Mouse (Mus musculus): ENCODE results near the gene Lhx5. TPM values are rescaled to one million over a fixed set of nuclear protein-coding genes. Genes with fewer than 3 reads are reported as not detected.

Lhx5 gene
- polyA plus RNA-seq, 1 experiment from 2014 or later, result not detected

DNA sequence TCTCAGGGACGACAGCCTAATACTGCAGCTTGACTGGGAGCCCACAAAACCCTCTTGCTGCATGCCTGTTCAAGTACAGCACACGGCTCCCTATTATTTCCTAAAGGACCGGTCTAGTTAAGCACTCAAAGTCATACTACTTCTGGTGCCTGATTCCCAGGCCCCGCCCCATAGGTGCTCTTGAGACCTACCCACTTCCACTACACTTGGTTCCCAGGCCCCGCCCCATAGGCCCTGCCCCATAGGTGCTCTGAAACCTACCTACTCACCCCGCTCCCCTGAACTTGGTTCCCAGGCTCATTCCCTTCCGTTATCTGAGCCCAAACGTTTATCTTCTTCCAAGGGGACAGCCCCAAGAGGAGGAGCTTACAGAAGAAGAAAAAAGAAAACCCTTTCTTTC lies 56.3 kb downstream of the Lhx5 start:
- Histone ChIP-seq H3K27me3 (replicated peaks; ENCODE audit: control insufficient read depth, insufficient read depth, low read length) (no peaks in the 10 kb centered on the region), H3K9me3 (ENCODE audit: control insufficient read depth, low read length) (no peaks in the 10 kb centered on the region), H3K9ac (ENCODE audit: low read depth, low read length) (no peak overlapping the region), H3K4me3 (ENCODE audit: low read length) (no peak overlapping the region), H3K4me1 (ENCODE audit: control insufficient read depth, insufficient read depth, low read length) (no peaks in the 10 kb centered on the region), H3K27ac (ENCODE audit: low read length) (no peak overlapping the region), H3K36me3 (ENCODE audit: control insufficient read depth, insufficient read depth, low read length) (peaks cover 13% of the 10 kb centered on the region), H3K4me2 (ENCODE audit: low read depth, low read length) (no peak overlapping the region)
- no peak for ATAC-seq
- WGBS, result 79% methylated on average over 8 of the region's 8 CpGs

DNA sequence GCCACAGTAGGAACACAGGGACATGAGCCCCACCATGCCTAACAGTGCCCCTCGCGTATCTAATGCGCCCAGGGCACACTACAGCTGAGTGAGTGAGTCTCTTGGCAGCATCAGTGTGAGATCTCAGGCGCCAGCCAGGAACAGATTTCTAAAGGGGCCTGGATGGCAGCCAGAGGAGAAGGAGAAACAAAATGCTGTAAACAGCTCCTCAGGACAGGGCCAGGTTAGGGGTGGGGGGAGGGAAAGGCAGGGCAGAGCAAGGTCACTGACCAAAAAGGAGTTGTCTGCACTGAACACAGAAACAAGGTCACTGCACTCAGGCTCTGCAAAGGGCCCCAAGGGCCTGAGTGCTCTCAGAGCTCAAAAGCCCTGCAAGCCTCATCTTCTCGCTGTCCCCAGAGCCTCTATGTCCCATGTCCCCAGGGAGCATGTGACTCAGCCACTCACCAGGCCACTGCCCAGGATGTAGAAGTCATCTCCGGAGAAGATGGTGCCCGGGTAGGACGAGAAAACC lies 59.2 kb downstream of the Lhx5 start:
- Histone ChIP-seq H3K27me3 (replicated peaks; ENCODE audit: control insufficient read depth, insufficient read depth, low read length) (no peaks in the 10 kb centered on the region), H3K27ac (ENCODE audit: low read length) (no peak overlapping the region), H3K9me3 (ENCODE audit: control insufficient read depth, low read length) (no peaks in the 10 kb centered on the region), H3K4me3 (ENCODE audit: low read length) (no peak overlapping the region), H3K4me2 (ENCODE audit: low read depth, low read length) (no peak overlapping the region), H3K4me1 (ENCODE audit: control insufficient read depth, insufficient read depth, low read length) (no peaks in the 10 kb centered on the region), H3K9ac (ENCODE audit: low read depth, low read length) (no peak overlapping the region), H3K36me3 (ENCODE audit: control insufficient read depth, insufficient read depth, low read length) (peaks cover 10% of the 10 kb centered on the region; the same call in 1 of the 2 replicates)
- WGBS, result 73% methylated on average over 8 of the region's 8 CpGs
- no peak for ATAC-seq

Other genes with a start within 250 kb of the Lhx5 start
- gene Sdsl, start 41.1 kb downstream of the Lhx5 start, polyA plus RNA-seq (2015; fragmentation: Nextera tagmentation; extraction: Ambion mirVana), result 19.9 and 20.2 TPM in 2 replicates
- 0.18 and 0.37 TPM in 2 replicates for gene Sds, start 44.8 kb downstream of the Lhx5 start, polyA plus RNA-seq (2015; fragmentation: Nextera tagmentation; extraction: Ambion mirVana)
- 43.9 and 46.9 TPM in 2 replicates for gene Plbd2, start 71.9 kb downstream of the Lhx5 start, polyA plus RNA-seq (2015; fragmentation: Nextera tagmentation; extraction: Ambion mirVana)
- gene Slc8b1, start 79.5 kb downstream of the Lhx5 start, polyA plus RNA-seq (2015; fragmentation: Nextera tagmentation; extraction: Ambion mirVana), result 6.9 and 7.6 TPM in 2 replicates
- gene Tpcn1, start 157.0 kb downstream of the Lhx5 start, polyA plus RNA-seq (2015; fragmentation: Nextera tagmentation; extraction: Ambion mirVana), result 21.4 and 23.9 TPM in 2 replicates
- gene Iqcd, start 157.3 kb downstream of the Lhx5 start, polyA plus RNA-seq (2015; fragmentation: Nextera tagmentation; extraction: Ambion mirVana), result 0.17 and 0.27 TPM in 2 replicates
- gene Rita1, start 180.9 kb downstream of the Lhx5 start, polyA plus RNA-seq (2015; fragmentation: Nextera tagmentation; extraction: Ambion mirVana), result 12.7 and 12.8 TPM in 2 replicates
- 50.8 and 51.4 TPM in 2 replicates for gene Ddx54, start 181.0 kb downstream of the Lhx5 start, polyA plus RNA-seq (2015; fragmentation: Nextera tagmentation; extraction: Ambion mirVana)
- gene Cfap73, start 202.5 kb downstream of the Lhx5 start, polyA plus RNA-seq (2015; fragmentation: Nextera tagmentation; extraction: Ambion mirVana), result 0.24 TPM in 1 of 2 replicates, not detected in the other
- 1.8 and 1.9 TPM in 2 replicates for gene Rasal1, start 217.1 kb downstream of the Lhx5 start, polyA plus RNA-seq (2015; fragmentation: Nextera tagmentation; extraction: Ambion mirVana)